Mouse (Mus musculus): ENCODE measurements around the gene Cftr. TPM values are rescaled to one million over a fixed set of nuclear protein-coding genes. Genes with fewer than 3 reads are reported as not detected.

The Cftr gene
- polyA plus RNA-seq, 1 experiment: not detected

DNA sequence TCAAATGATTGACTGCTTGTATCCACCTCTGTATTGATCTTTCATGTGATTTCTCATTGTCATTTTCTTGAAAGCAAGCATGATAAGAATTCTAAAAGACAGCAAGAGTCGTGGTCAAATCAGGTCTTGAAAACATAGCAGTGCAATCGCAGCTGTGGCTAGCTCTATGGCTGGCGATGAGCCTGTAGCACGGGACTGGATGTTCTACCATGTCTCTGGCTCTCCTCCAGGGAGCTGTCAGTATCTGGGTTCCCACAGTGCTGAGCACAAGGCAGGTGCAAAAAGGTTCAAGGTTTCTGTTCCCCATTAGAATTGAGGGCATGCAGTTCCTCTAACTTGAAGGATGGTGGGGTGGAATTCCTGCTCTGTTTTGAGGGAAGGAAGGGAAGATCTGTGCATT, 17.5 kb upstream of the Cftr start:
- Histone ChIP-seq H3ac (ENCODE audit: control insufficient read depth, insufficient read length) (no peak overlapping the region), H3K4me2 (ENCODE audit: low read depth) (no peak overlapping the region), H3K27me3 (ENCODE audit: control insufficient read depth, insufficient read depth, insufficient read length) (no peaks in the 10 kb centered on the region), H3K36me3 (ENCODE audit: control insufficient read depth, insufficient read depth) (no peaks in the 10 kb centered on the region), H3K79me2 (ENCODE audit: control insufficient read depth, insufficient read depth) (no peaks in the 10 kb centered on the region), H3K4me3 (no peak overlapping the region)
- no peak for TF ChIP-seq POLR2A (IDR thresholded peaks at IDR 0.05; ENCODE audit: insufficient read length, low read depth)
- no peak for TF ChIP-seq SRF (IDR thresholded peaks at IDR 0.05; ENCODE audit: control insufficient read depth, insufficient read length, low read depth)
- no peak for TF ChIP-seq CEBPB (IDR thresholded peaks at IDR 0.05; ENCODE audit: insufficient read depth, poor library complexity, severe bottlenecking)
- TF ChIP-seq MAX (IDR thresholded peaks at IDR 0.05; ENCODE audit: low read depth): no peak
- no peak for TF ChIP-seq REST (IDR thresholded peaks at IDR 0.05; ENCODE audit: insufficient read depth, insufficient read length)
- no peak for TF ChIP-seq USF1 (IDR thresholded peaks at IDR 0.05; ENCODE audit: low read depth)

DNA sequence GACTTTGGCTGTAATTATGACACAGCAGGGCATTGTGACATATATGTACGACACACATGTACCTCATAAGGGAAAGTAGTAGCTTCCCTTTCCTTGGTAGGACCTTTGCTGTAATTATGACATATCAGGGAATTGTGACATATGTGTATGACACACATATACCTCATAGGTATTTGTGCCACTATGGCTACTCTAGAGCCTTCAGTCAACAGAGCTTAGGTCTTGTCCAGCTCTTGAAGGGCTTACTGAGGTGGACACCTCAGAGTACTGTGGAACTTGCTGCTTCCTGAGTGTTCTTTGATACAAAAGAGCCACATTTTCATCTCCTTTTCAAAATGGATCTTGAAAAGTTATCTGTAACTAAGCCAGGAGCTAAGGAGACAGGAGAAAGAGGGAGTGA, 869 bp upstream of the Cftr start:
- H3ac ChIP-seq (ENCODE audit: control insufficient read depth, insufficient read length): no peak overlapping the region
- TF ChIP-seq SRF (IDR thresholded peaks at IDR 0.05; ENCODE audit: control insufficient read depth, insufficient read length, low read depth) (no peak), USF1 (IDR thresholded peaks at IDR 0.05; ENCODE audit: low read depth) (no peak), POLR2A (IDR thresholded peaks at IDR 0.05; ENCODE audit: insufficient read length, low read depth) (no peak), MAX (IDR thresholded peaks at IDR 0.05; ENCODE audit: low read depth) (no peak), REST (IDR thresholded peaks at IDR 0.05; ENCODE audit: insufficient read depth, insufficient read length) (no peak), POLR2AphosphoS2 (IDR thresholded peaks at IDR 0.05; ENCODE audit: insufficient read length, low read depth) (no peak), MYOD1 (IDR thresholded peaks at IDR 0.05; ENCODE audit: control insufficient read depth in 1 of 3, insufficient read length in 2 of 3, low read depth in 2 of 3) (no peak), CEBPB (IDR thresholded peaks at IDR 0.05; ENCODE audit: insufficient read depth, poor library complexity, severe bottlenecking) (no peak), MYOG (IDR thresholded peaks at IDR 0.05; ENCODE audit: control insufficient read depth in 1 of 3, insufficient read depth in 1 of 3, insufficient read length in 2 of 3, low read depth in 2 of 3) (no peak), E2F4 (IDR thresholded peaks at IDR 0.05; ENCODE audit: insufficient read depth) (no peak), TCF12 (IDR thresholded peaks at IDR 0.05; ENCODE audit: insufficient read depth, poor library complexity, severe bottlenecking) (no peak), TCF3 (IDR thresholded peaks at IDR 0.05; ENCODE audit: insufficient read length, low read depth) (no peak)
- H3K79me2 ChIP-seq (ENCODE audit: control insufficient read depth, insufficient read depth): no peaks in the 10 kb centered on the region
- no peak overlapping the region for H3K4me2 ChIP-seq (ENCODE audit: low read depth)
- no peaks in the 10 kb centered on the region for H3K27me3 ChIP-seq (ENCODE audit: control insufficient read depth, insufficient read depth, insufficient read length)
- no peaks in the 10 kb centered on the region for H3K36me3 ChIP-seq (ENCODE audit: control insufficient read depth, insufficient read depth)
- no peak overlapping the region for H3K4me3 ChIP-seq

DNA sequence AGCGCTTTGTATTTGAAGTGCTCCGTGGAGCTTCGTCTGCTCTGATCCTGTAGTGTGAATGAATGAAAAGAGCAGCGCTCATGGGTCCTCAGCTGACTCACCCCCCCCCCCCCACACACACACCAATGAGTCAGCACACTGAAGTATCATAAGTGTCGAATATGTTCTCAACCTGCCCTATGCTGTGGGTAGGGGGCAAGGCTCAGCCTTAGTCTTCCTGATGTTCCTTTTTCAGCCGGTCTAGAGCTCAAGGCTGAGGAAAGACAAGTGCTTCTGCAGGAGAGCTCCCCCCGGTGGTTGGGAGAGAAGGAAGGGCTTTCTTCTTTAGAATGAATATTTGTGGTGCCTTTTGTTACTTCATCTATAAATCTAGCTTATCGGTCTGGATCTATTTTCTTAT, 1.1 kb downstream of the Cftr start:
- TF ChIP-seq E2F4 (IDR thresholded peaks at IDR 0.05; ENCODE audit: insufficient read depth) (no peak), MYOG (IDR thresholded peaks at IDR 0.05; ENCODE audit: control insufficient read depth in 1 of 3, insufficient read depth in 1 of 3, insufficient read length in 2 of 3, low read depth in 2 of 3) (no peak), TCF12 (IDR thresholded peaks at IDR 0.05; ENCODE audit: insufficient read depth, poor library complexity, severe bottlenecking) (no peak), TCF3 (IDR thresholded peaks at IDR 0.05; ENCODE audit: insufficient read length, low read depth) (no peak), MAX (IDR thresholded peaks at IDR 0.05; ENCODE audit: low read depth) (no peak), POLR2AphosphoS2 (IDR thresholded peaks at IDR 0.05; ENCODE audit: insufficient read length, low read depth) (no peak), REST (IDR thresholded peaks at IDR 0.05; ENCODE audit: insufficient read depth, insufficient read length) (no peak), USF1 (IDR thresholded peaks at IDR 0.05; ENCODE audit: low read depth) (no peak), CEBPB (IDR thresholded peaks at IDR 0.05; ENCODE audit: insufficient read depth, poor library complexity, severe bottlenecking) (no peak), POLR2A (IDR thresholded peaks at IDR 0.05; ENCODE audit: insufficient read length, low read depth) (no peak), SRF (IDR thresholded peaks at IDR 0.05; ENCODE audit: control insufficient read depth, insufficient read length, low read depth) (no peak)
- Histone ChIP-seq H3K79me2 (ENCODE audit: control insufficient read depth, insufficient read depth) (no peaks in the 10 kb centered on the region), H3K4me2 (ENCODE audit: low read depth) (no peak overlapping the region), H3K27me3 (ENCODE audit: control insufficient read depth, insufficient read depth, insufficient read length) (no peaks in the 10 kb centered on the region), H3K36me3 (ENCODE audit: control insufficient read depth, insufficient read depth) (no peaks in the 10 kb centered on the region), H3ac (ENCODE audit: control insufficient read depth, insufficient read length) (no peak overlapping the region), H3K4me3 (no peak overlapping the region)

DNA sequence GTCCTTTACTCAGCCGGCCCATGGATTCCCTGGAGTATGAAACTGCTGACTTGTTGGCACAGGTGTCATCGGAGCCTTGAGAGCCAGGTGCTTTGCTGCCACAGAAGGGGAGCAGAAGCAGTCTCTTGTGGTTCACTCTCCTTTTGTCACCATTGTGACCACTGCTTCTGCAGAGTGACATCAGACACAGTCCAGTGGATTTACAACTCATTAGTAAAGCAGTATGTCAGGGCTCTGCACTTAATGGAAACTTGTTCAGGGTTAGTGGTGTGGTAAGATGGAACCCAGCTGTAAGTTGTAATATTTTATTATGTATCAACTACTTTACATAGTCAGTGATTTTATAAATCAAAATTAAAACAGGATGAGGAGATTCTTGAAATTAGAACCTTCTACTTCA, 7.0 kb downstream of the Cftr start:
- H3K79me2 ChIP-seq (ENCODE audit: control insufficient read depth, insufficient read depth): no peaks in the 10 kb centered on the region
- TF ChIP-seq POLR2AphosphoS2 (IDR thresholded peaks at IDR 0.05; ENCODE audit: insufficient read length, low read depth): no peak
- TF ChIP-seq POLR2A (IDR thresholded peaks at IDR 0.05; ENCODE audit: insufficient read length, low read depth): no peak
- no peak for TF ChIP-seq CEBPB (IDR thresholded peaks at IDR 0.05; ENCODE audit: insufficient read depth, poor library complexity, severe bottlenecking)
- no peak for TF ChIP-seq USF1 (IDR thresholded peaks at IDR 0.05; ENCODE audit: low read depth)
- TF ChIP-seq TCF12 (IDR thresholded peaks at IDR 0.05; ENCODE audit: insufficient read depth, poor library complexity, severe bottlenecking): no peak
- no peak for TF ChIP-seq MYOD1 (IDR thresholded peaks at IDR 0.05; ENCODE audit: control insufficient read depth in 1 of 3, insufficient read length in 2 of 3, low read depth in 2 of 3)
- no peak for TF ChIP-seq E2F4 (IDR thresholded peaks at IDR 0.05; ENCODE audit: insufficient read depth)
- no peak for TF ChIP-seq TCF3 (IDR thresholded peaks at IDR 0.05; ENCODE audit: insufficient read length, low read depth)
- no peak for TF ChIP-seq SRF (IDR thresholded peaks at IDR 0.05; ENCODE audit: control insufficient read depth, insufficient read length, low read depth)
- no peak for TF ChIP-seq MAX (IDR thresholded peaks at IDR 0.05; ENCODE audit: low read depth)
- no peak for TF ChIP-seq REST (IDR thresholded peaks at IDR 0.05; ENCODE audit: insufficient read depth, insufficient read length)
- no peak for TF ChIP-seq MYOG (IDR thresholded peaks at IDR 0.05; ENCODE audit: control insufficient read depth in 1 of 3, insufficient read depth in 1 of 3, insufficient read length in 2 of 3, low read depth in 2 of 3)
- no peaks in the 10 kb centered on the region for H3K27me3 ChIP-seq (ENCODE audit: control insufficient read depth, insufficient read depth, insufficient read length)
- no peaks in the 10 kb centered on the region for H3K36me3 ChIP-seq (ENCODE audit: control insufficient read depth, insufficient read depth)
- no peak overlapping the region for H3ac ChIP-seq (ENCODE audit: control insufficient read depth, insufficient read length)
- no peak overlapping the region for H3K4me3 ChIP-seq
- H3K4me2 ChIP-seq (ENCODE audit: low read depth): no peak overlapping the region

DNA sequence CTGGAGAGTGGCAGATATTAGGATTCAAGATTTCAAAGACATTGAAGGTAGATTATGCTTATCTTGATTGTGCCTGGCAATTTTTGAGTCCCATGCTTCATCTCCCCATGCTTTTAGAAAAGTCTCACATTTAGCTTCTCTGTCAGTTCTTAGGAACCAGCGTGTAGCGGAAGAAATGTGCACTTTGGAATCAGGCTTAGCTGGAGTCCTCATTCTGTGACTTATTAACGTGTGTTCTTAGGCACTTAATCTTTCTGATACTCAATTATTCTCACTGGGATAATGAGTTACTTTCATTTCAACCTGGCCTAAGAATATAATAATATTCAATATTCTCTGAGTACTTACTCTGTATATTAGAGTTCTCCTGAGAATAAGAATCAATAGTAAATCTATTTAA, 10.2 kb downstream of the Cftr start:
- H3K4me3 ChIP-seq: no peak overlapping the region

More for the DNA sequence above, 10.2 kb downstream of the Cftr start:
- no peak overlapping the region for H3ac ChIP-seq (ENCODE audit: control insufficient read depth, insufficient read length)
- H3K36me3 ChIP-seq (ENCODE audit: control insufficient read depth, insufficient read depth): no peaks in the 10 kb centered on the region
- H3K4me2 ChIP-seq (ENCODE audit: low read depth): no peak overlapping the region
- no peaks in the 10 kb centered on the region for H3K79me2 ChIP-seq (ENCODE audit: control insufficient read depth, insufficient read depth)
- no peak for TF ChIP-seq POLR2AphosphoS2 (IDR thresholded peaks at IDR 0.05; ENCODE audit: insufficient read length, low read depth)
- no peak for TF ChIP-seq CEBPB (IDR thresholded peaks at IDR 0.05; ENCODE audit: insufficient read depth, poor library complexity, severe bottlenecking)
- TF ChIP-seq POLR2A (IDR thresholded peaks at IDR 0.05; ENCODE audit: insufficient read length, low read depth): no peak
- no peak for TF ChIP-seq REST (IDR thresholded peaks at IDR 0.05; ENCODE audit: insufficient read depth, insufficient read length)
- no peak for TF ChIP-seq USF1 (IDR thresholded peaks at IDR 0.05; ENCODE audit: low read depth)
- H3K27me3 ChIP-seq (ENCODE audit: control insufficient read depth, insufficient read depth, insufficient read length): no peaks in the 10 kb centered on the region

All from myocyte (in vitro differentiated cells).